Mouse (Mus musculus): ENCODE data around the gene Kctd17. TPM values are rescaled to one million over a fixed set of nuclear protein-coding genes. Genes with fewer than 3 reads are reported as not detected.

The Kctd17 gene
- polyA plus RNA-seq, 1 experiment = 78.0 TPM

- peaks cover 12% of the 10 kb centered on the region for H3K4me1 ChIP-seq (replicated peaks; ENCODE audit: control insufficient read depth, insufficient read depth, low read length)
- TF ChIP-seq POLR2A (IDR thresholded peaks at IDR 0.05; ENCODE audit: control insufficient read depth, extremely low read depth, insufficient read depth, low read length, poor library complexity) (no peak), CTCF (IDR thresholded peaks at IDR 0.05; ENCODE audit: borderline replicate concordance, control insufficient read depth, extremely low read depth, insufficient read depth, low read length, poor library complexity) (no peak)
- no peaks in the 10 kb centered on the region for H3K36me3 ChIP-seq (ENCODE audit: control insufficient read depth, insufficient read depth, low read length)
- 87% methylated on average over 4 of the region's 4 CpGs for WGBS
- no peaks in the 10 kb centered on the region; the same call in 1 of the 2 replicates for H3K27me3 ChIP-seq (ENCODE audit: control insufficient read depth, insufficient read depth, low read length)
- no peak overlapping the region for H3K4me3 ChIP-seq (ENCODE audit: control insufficient read depth, insufficient read depth, low read length)
- H3K27ac ChIP-seq (ENCODE audit: control insufficient read depth, insufficient read depth, low read length) = no peak overlapping the region
- DNase-seq = no peak
Observed at GRCm38 (mm10) chr15:78425230-78425629, 3.1 kb upstream of the Kctd17 start.

- H3K36me3 ChIP-seq (ENCODE audit: control insufficient read depth, insufficient read depth, low read length) = no peaks in the 10 kb centered on the region
- H3K27me3 ChIP-seq (ENCODE audit: control insufficient read depth, insufficient read depth, low read length) = no peaks in the 10 kb centered on the region; the same call in 1 of the 2 replicates
- peak overlapping the region; percentile 46 for H3K4me3 ChIP-seq (ENCODE audit: control insufficient read depth, insufficient read depth, low read length)
- peaks cover 8% of the 10 kb centered on the region for H3K4me1 ChIP-seq (replicated peaks; ENCODE audit: control insufficient read depth, insufficient read depth, low read length)
- no peak overlapping the region for H3K27ac ChIP-seq (ENCODE audit: control insufficient read depth, insufficient read depth, low read length)
- 53% methylated on average over 3 of the region's 3 CpGs for whole genome bisulfite sequencing
- no peak for TF ChIP-seq POLR2A (IDR thresholded peaks at IDR 0.05; ENCODE audit: control insufficient read depth, extremely low read depth, insufficient read depth, low read length, poor library complexity)
- TF ChIP-seq CTCF (IDR thresholded peaks at IDR 0.05; ENCODE audit: borderline replicate concordance, control insufficient read depth, extremely low read depth, insufficient read depth, low read length, poor library complexity) = no peak
- DNase-seq = no peak
Observed at GRCm38 (mm10) chr15:78429139-78429459, 735 bp downstream of the Kctd17 start.

GRCm38 (mm10) chr15:78429871-78430622, 1.7 kb downstream of the Kctd17 start:
- no peak for TF ChIP-seq POLR2A (IDR thresholded peaks at IDR 0.05; ENCODE audit: control insufficient read depth, extremely low read depth, insufficient read depth, low read length, poor library complexity)
- no peak for TF ChIP-seq CTCF (IDR thresholded peaks at IDR 0.05; ENCODE audit: borderline replicate concordance, control insufficient read depth, extremely low read depth, insufficient read depth, low read length, poor library complexity)
- H3K27ac ChIP-seq (ENCODE audit: control insufficient read depth, insufficient read depth, low read length) = no peak overlapping the region
- 85% methylated on average over 13 of the region's 13 CpGs for WGBS
- no peak overlapping the region for H3K4me3 ChIP-seq (ENCODE audit: control insufficient read depth, insufficient read depth, low read length)
- no peak for DNase-seq
- no peaks in the 10 kb centered on the region for H3K36me3 ChIP-seq (ENCODE audit: control insufficient read depth, insufficient read depth, low read length)
- no peaks in the 10 kb centered on the region; the same call in 1 of the 2 replicates for H3K27me3 ChIP-seq (ENCODE audit: control insufficient read depth, insufficient read depth, low read length)
- H3K4me1 ChIP-seq (replicated peaks; ENCODE audit: control insufficient read depth, insufficient read depth, low read length) = peaks cover 14% of the 10 kb centered on the region

- 90% methylated on average over 10 of the region's 10 CpGs for WGBS
- TF ChIP-seq POLR2A (IDR thresholded peaks at IDR 0.05; ENCODE audit: control insufficient read depth, extremely low read depth, insufficient read depth, low read length, poor library complexity) (no peak), CTCF (IDR thresholded peaks at IDR 0.05; ENCODE audit: borderline replicate concordance, control insufficient read depth, extremely low read depth, insufficient read depth, low read length, poor library complexity) (no peak)
- H3K36me3 ChIP-seq (ENCODE audit: control insufficient read depth, insufficient read depth, low read length) = no peaks in the 10 kb centered on the region
- H3K27ac ChIP-seq (ENCODE audit: control insufficient read depth, insufficient read depth, low read length) = no peak overlapping the region
- DNase-seq = no peak
- no peak overlapping the region for H3K4me3 ChIP-seq (ENCODE audit: control insufficient read depth, insufficient read depth, low read length)
- peaks cover 22% of the 10 kb centered on the region for H3K4me1 ChIP-seq (replicated peaks; ENCODE audit: control insufficient read depth, insufficient read depth, low read length)
- no peaks in the 10 kb centered on the region; the same call in 1 of the 2 replicates for H3K27me3 ChIP-seq (ENCODE audit: control insufficient read depth, insufficient read depth, low read length)
Observed at GRCm38 (mm10) chr15:78430874-78431273, 2.5 kb downstream of the Kctd17 start.

- TF ChIP-seq POLR2A (IDR thresholded peaks at IDR 0.05; ENCODE audit: control insufficient read depth, extremely low read depth, insufficient read depth, low read length, poor library complexity) (no peak), CTCF (IDR thresholded peaks at IDR 0.05; ENCODE audit: borderline replicate concordance, control insufficient read depth, extremely low read depth, insufficient read depth, low read length, poor library complexity) (no peak)
- 86% methylated on average over 7 of the region's 7 CpGs for WGBS
- H3K4me1 ChIP-seq (replicated peaks; ENCODE audit: control insufficient read depth, insufficient read depth, low read length) = peaks cover 22% of the 10 kb centered on the region
- DNase-seq = no peak
- H3K27ac ChIP-seq (ENCODE audit: control insufficient read depth, insufficient read depth, low read length) = no peak overlapping the region
- H3K36me3 ChIP-seq (ENCODE audit: control insufficient read depth, insufficient read depth, low read length) = no peaks in the 10 kb centered on the region
- H3K27me3 ChIP-seq (ENCODE audit: control insufficient read depth, insufficient read depth, low read length) = no peaks in the 10 kb centered on the region; the same call in 1 of the 2 replicates
- H3K4me3 ChIP-seq (ENCODE audit: control insufficient read depth, insufficient read depth, low read length) = no peak overlapping the region
Observed at GRCm38 (mm10) chr15:78431541-78432121, 3.3 kb downstream of the Kctd17 start.

- DNase-seq = peak; percentile 47
- Histone ChIP-seq H3K4me3 (ENCODE audit: control insufficient read depth, insufficient read depth, low read length) (no peak overlapping the region), H3K27ac (ENCODE audit: control insufficient read depth, insufficient read depth, low read length) (no peak overlapping the region), H3K4me1 (replicated peaks; ENCODE audit: control insufficient read depth, insufficient read depth, low read length) (peaks cover 15% of the 10 kb centered on the region), H3K36me3 (ENCODE audit: control insufficient read depth, insufficient read depth, low read length) (no peaks in the 10 kb centered on the region), H3K27me3 (ENCODE audit: control insufficient read depth, insufficient read depth, low read length) (no peaks in the 10 kb centered on the region)
- TF ChIP-seq POLR2A (IDR thresholded peaks at IDR 0.05; ENCODE audit: control insufficient read depth, extremely low read depth, insufficient read depth, low read length, poor library complexity) (no peak), CTCF (IDR thresholded peaks at IDR 0.05; ENCODE audit: borderline replicate concordance, control insufficient read depth, extremely low read depth, insufficient read depth, low read length, poor library complexity) (no peak; the same call in 1 of the 2 replicates)
- 42% methylated on average over 6 of the region's 6 CpGs for WGBS
Observed at GRCm38 (mm10) chr15:78434896-78435520, 6.6 kb downstream of the Kctd17 start.

All from thymus, adult 2 months (tissue).